Mouse (Mus musculus): ENCODE measurements around the gene Ttll7. TPM values are rescaled to one million over a fixed set of nuclear protein-coding genes. Genes with fewer than 3 reads are reported as not detected.

Gene Ttll7
- 2.5 TPM for polyA plus RNA-seq (2015; fragmentation: Illumina TruSeq; extraction: RNeasy Lipid Tissue Mini Kit (QIAGEN cat#74804); ENCODE audit: insufficient read depth, low read depth, low replicate concordance)

DNA sequence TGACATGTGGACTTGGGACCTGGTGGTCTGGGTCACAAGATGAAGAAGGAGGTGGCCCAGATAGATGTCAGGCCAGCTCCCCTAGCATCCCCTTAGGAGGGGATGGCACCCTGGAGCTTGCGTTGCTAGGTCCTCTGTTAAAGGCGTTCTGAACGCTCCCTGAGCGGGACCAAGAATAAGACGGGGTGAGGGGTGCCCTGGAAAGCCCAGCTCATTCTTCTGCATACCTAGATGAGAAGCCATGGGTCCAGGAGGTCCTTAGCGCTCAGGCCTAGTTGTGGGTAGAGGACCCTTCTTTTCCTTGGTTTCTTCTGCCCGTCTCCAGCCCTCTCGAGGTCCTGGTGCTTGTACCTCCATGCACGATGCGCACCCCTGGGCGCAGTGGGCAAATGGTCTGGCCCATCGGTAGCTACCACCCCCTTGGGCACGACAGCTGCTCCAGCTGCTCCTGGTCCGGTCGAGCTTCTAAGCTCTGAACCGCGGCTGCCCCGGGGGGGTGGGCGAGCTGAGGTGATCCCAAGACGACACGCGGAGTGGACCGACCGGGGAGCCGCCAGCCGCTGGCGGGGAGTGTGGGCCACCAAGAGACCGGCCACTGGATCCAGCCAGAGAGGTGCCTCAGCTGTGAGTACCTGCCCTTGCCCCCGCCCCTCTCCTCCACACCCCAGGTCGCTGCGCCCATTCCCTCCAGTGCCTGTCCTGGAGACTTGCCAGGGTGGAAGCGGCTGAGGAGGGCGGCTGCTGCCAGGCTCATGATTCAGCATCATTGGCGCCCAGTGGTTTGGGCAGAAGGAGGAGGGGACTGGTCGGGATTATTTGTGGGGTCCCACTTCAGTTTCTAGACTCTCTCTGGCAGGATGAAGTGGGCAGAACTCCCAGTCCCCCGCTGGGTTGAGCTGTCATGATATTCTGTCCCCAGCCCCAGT, at the start of gene Ttll7:
Gene Ttll7, plus strand, starts transcription at position 402 of the 926 bp plus-strand sequence.

DNA sequence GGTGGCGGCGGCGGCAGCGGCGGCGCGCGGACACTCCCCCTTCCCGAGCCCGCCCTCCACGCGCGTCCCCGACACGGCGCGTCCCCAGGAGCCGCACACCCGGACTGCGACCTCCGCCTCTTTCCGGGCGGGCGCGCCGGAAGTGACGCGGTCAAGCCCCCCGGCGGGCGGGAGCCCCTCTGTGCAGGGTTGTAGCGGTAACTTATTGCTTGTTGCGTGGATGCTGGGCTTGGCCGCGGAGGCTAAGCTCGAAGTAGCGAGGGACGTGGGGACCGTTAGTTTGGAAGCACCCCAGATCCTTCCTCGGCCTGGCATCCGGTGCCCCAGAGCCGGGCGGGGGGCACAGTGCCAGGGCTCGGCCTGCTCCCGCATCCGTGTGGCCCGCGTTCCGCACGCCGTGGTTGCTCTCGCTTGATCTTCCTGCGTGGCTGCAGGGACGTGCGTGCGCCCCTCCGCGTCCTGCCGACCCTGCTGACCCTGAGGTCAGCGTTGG, 39.2 kb upstream of the Ttll7 start, which contains the start of gene Prkacb:
Gene Prkacb, minus strand, starts transcription at position 90 of the 493 bp plus-strand sequence.

Other genes starting within 250 kb of the Ttll7 start
- not detected for gene Dnase2b, start 236.8 kb upstream of the Ttll7 start, polyA plus RNA-seq (2015; fragmentation: Illumina TruSeq; extraction: RNeasy Lipid Tissue Mini Kit (QIAGEN cat#74804); ENCODE audit: insufficient read depth, low read depth, low replicate concordance)
- gene 4930503B20Rik, start 201.1 kb upstream of the Ttll7 start, polyA plus RNA-seq (2015; fragmentation: Illumina TruSeq; extraction: RNeasy Lipid Tissue Mini Kit (QIAGEN cat#74804); ENCODE audit: insufficient read depth, low read depth, low replicate concordance) = not detected
- gene Samd13, start 166.8 kb upstream of the Ttll7 start, polyA plus RNA-seq (2015; fragmentation: Illumina TruSeq; extraction: RNeasy Lipid Tissue Mini Kit (QIAGEN cat#74804); ENCODE audit: insufficient read depth, low read depth, low replicate concordance) = not detected
- gene Prkacb, start 39.4 kb upstream of the Ttll7 start, polyA plus RNA-seq (2015; fragmentation: Illumina TruSeq; extraction: RNeasy Lipid Tissue Mini Kit (QIAGEN cat#74804); ENCODE audit: insufficient read depth, low read depth, low replicate concordance) = 12.1 TPM

All from pancreas, adult 10 weeks (tissue).